Mouse (Mus musculus) neural tube, embryonic 11.5 days (tissue): Measurements from ENCODE around the gene Cap1. TPM values are rescaled to one million over a fixed set of nuclear protein-coding genes. Genes with fewer than 3 reads are reported as not detected.

Experiments used
- ATAC-seq: fragments of 200-750 bp; cut with Nextera tagmentation; 2 replicates; pipeline ENCODE4 v1.8.0; 2017; ENCODE audit warnings: moderate number of reproducible peaks, mild to moderate bottlenecking, moderate TSS enrichment, moderate library complexity; ENCODE audit not compliant: insufficient read depth, low FRiP score, low TSS enrichment
- DNase-seq: peaks from one replicate; pipeline ENCODE4 v3.0.0-alpha.2; 2015; ENCODE audit warnings: low spot score
- H3K27ac ChIP-seq: fragments of 300-500 bp; sonication (generic); 2 replicates; pipeline ENCODE4 v1.5.1; 2014; ENCODE audit warnings: low read depth, mild to moderate bottlenecking, low read length
- H3K27me3 ChIP-seq: fragments of 300-500 bp; sonication (generic); 2 replicates; pipeline ENCODE4 v1.6.1; 2014; ENCODE audit warnings: mild to moderate bottlenecking, low read length, mixed read lengths; ENCODE audit not compliant: control insufficient read depth, insufficient read depth
- H3K36me3 ChIP-seq: fragments of 300-500 bp; sonication (generic); 2 replicates; pipeline ENCODE4 v1.6.1; 2014; ENCODE audit warnings: mild to moderate bottlenecking, low read length, moderate library complexity, mixed read lengths; ENCODE audit not compliant: control insufficient read depth, insufficient read depth
- H3K4me1 ChIP-seq: fragments of 300-500 bp; sonication (generic); 2 replicates; pipeline ENCODE4 v1.6.1; 2014; ENCODE audit warnings: low read length, mixed read lengths; ENCODE audit not compliant: control insufficient read depth, insufficient read depth
- H3K4me2 ChIP-seq: fragments of 300-500 bp; sonication (generic); 2 replicates; pipeline ENCODE4 v1.6.1; 2014; ENCODE audit warnings: low read depth, mild to moderate bottlenecking, moderate library complexity
- H3K4me3 ChIP-seq: fragments of 300-500 bp; sonication (generic); 2 replicates; pipeline ENCODE4 v1.5.1; 2014; ENCODE audit warnings: low read depth, low read length
- H3K9ac ChIP-seq: fragments of 300-500 bp; sonication (generic); 2 replicates; pipeline ENCODE4 v1.6.1; 2014; ENCODE audit warnings: mild to moderate bottlenecking, low read length
- H3K9me3 ChIP-seq: fragments of 300-500 bp; sonication (generic); 2 replicates; pipeline ENCODE4 v1.6.1; 2016; ENCODE audit warnings: low read length; ENCODE audit not compliant: control insufficient read depth
- WGBS: fragments of 180-500 bp; shearing (Covaris S2); extraction: QIAGEN DNeasy Blood & Tissue Kit; methylation state at CpG from one replicate; pipeline ENCODE4 v1.1.7; 2014; 5-methylcytosine and 5-hydroxymethylcytosine counted together
- polyA plus RNA-seq: library from polyadenylated mRNA; unstranded; fragments of >200 nt; fragmentation: Nextera tagmentation; extraction: Ambion mirVana; gene quantifications from 2 replicates; pipeline ENCODE4 v1.2.1, GENCODE M21; 2014

Gene Cap1
- polyA plus RNA-seq, 1 experiment from 2014 or later = 73.6 TPM

GRCm38 (mm10) chr4:122811180-122811579 is 74.7 kb downstream of the Cap1 start:
- Histone ChIP-seq H3K36me3 (no peaks in the 10 kb centered on the region), H3K4me3 (no peak overlapping the region), H3K9ac (no peak overlapping the region), H3K4me1 (no peaks in the 10 kb centered on the region), H3K27ac (no peak overlapping the region), H3K9me3 (no peaks in the 10 kb centered on the region), H3K4me2 (no peak overlapping the region), H3K27me3 (no peaks in the 10 kb centered on the region)
- ATAC-seq = no peak
- WGBS = 65% methylated on average over 1 of the region's 1 CpGs
- no peak for DNase-seq

Other genes starting within 250 kb of the Cap1 start
- not detected in 2 replicates for gene 9530002B09Rik, start 196.8 kb downstream of the Cap1 start, polyA plus RNA-seq
- 62.1 and 63.2 TPM in 2 replicates for gene Ppt1, start 49.8 kb downstream of the Cap1 start, polyA plus RNA-seq
- 18.0 and 18.1 TPM in 2 replicates for gene Mfsd2a, start 75.1 kb upstream of the Cap1 start, polyA plus RNA-seq
- gene Mycl, start 109.6 kb upstream of the Cap1 start, polyA plus RNA-seq = 95.5 and 101 TPM in 2 replicates
- gene Trit1, start 130.5 kb upstream of the Cap1 start, polyA plus RNA-seq = 22.3 and 25.4 TPM in 2 replicates
- 0.12 and 0.28 TPM in 2 replicates for gene Bmp8b, start 219.1 kb upstream of the Cap1 start, polyA plus RNA-seq
- 0.23 TPM in 1 of 2 replicates, not detected in the other for gene Oxct2b, start 230.2 kb upstream of the Cap1 start, polyA plus RNA-seq